Mouse (Mus musculus) embryonic facial prominence, embryonic 11.5 days (tissue): ENCODE data around the gene Bicra. TPM values are rescaled to one million over a fixed set of nuclear protein-coding genes. Genes with fewer than 3 reads are reported as not detected.

Source experiments
- ATAC-seq: fragments of 200-750 bp; cut with Nextera tagmentation; replicated peaks from 2 replicates; pipeline ENCODE4 v1.8.0; 2017; ENCODE audit warnings: low read depth; ENCODE audit not compliant: insufficient number of reproducible peaks, low FRiP score, low TSS enrichment
- DNase-seq: peaks from one replicate; pipeline ENCODE4 v3.0.0-alpha.2; 2015; ENCODE audit warnings: low spot score
- H3K27ac ChIP-seq: fragments of 300-500 bp; sonication (generic); replicated peaks from 2 replicates; pipeline ENCODE4 v1.5.1; 2014; ENCODE audit warnings: mild to moderate bottlenecking, low read depth, low read length, control low read depth
- H3K27me3 ChIP-seq: fragments of 300-500 bp; sonication (generic); 2 replicates; pipeline ENCODE4 v1.6.1; 2014; ENCODE audit warnings: mild to moderate bottlenecking, low read length, moderate library complexity, mixed read lengths; ENCODE audit not compliant: control insufficient read depth, insufficient read depth
- H3K36me3 ChIP-seq: fragments of 300-500 bp; sonication (generic); replicated peaks from 2 replicates; pipeline ENCODE4 v1.6.1; 2014; ENCODE audit warnings: low read depth, mild to moderate bottlenecking, low read length, moderate library complexity, mixed read lengths; ENCODE audit not compliant: control insufficient read depth, insufficient read depth
- H3K4me1 ChIP-seq: fragments of 300-500 bp; sonication (generic); 2 replicates; pipeline ENCODE4 v1.6.1; 2014; ENCODE audit warnings: low read length, mixed read lengths; ENCODE audit not compliant: control insufficient read depth, insufficient read depth
- H3K4me2 ChIP-seq: fragments of 300-500 bp; sonication (generic); 2 replicates; pipeline ENCODE4 v1.6.1; 2014; ENCODE audit warnings: low read depth, mild to moderate bottlenecking, control low read depth, low read length, moderate library complexity
- H3K4me3 ChIP-seq: fragments of 300-500 bp; sonication (generic); 2 replicates; pipeline ENCODE4 v1.5.1; 2014; ENCODE audit warnings: low read depth, low read length, control low read depth
- H3K9ac ChIP-seq: fragments of 300-500 bp; sonication (generic); replicated peaks from 2 replicates; pipeline ENCODE4 v1.6.1; 2014; ENCODE audit warnings: mild to moderate bottlenecking, control low read depth, low read length
- H3K9me3 ChIP-seq: fragments of 300-500 bp; sonication (generic); replicated peaks from 2 replicates; pipeline ENCODE4 v1.6.1; 2016; ENCODE audit warnings: mild to moderate bottlenecking, low read length, inconsistent platforms, mixed read lengths; ENCODE audit not compliant: control insufficient read depth
- WGBS: fragments of 180-500 bp; shearing (Covaris S2); extraction: QIAGEN DNeasy Blood & Tissue Kit; methylation state at CpG from one replicate; pipeline ENCODE4 v1.1.7; 2014; 5-methylcytosine and 5-hydroxymethylcytosine counted together
- polyA plus RNA-seq: library from polyadenylated mRNA; unstranded; fragments of >200 nt; fragmentation: Nextera tagmentation; extraction: Ambion mirVana; gene quantifications from 2 replicates; pipeline ENCODE4 v1.2.1, GENCODE M21; 2014

The Bicra gene
- polyA plus RNA-seq, 1 experiment from 2014 or later, result 4.2 TPM

DNA sequence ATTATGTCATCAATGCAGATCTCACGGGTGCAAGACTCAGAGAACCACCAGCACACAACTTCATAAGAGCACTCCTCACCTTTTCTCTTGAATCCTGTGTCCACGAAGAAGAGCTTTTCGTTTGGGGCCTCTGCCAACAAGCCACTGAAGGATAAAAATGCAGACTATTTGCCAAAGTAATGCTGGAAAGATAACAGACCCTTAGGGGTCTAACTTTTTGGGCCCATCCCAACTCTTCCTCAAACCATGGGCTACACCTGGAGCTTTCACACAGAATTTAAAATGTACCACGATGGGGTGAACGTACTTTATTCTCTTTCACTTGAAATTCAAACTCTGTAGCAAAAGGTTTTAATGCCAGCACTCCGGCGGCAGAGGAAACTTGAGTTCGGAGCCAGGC is 102.5 kb downstream of the Bicra start:
- Histone ChIP-seq H3K4me2 (peak overlapping the region; percentile 75), H3K4me1 (peaks cover 3% of the 10 kb centered on the region; the same call in 1 of the 2 replicates), H3K9me3 (no peaks in the 10 kb centered on the region), H3K4me3 (peak overlapping the region; percentile 59), H3K27ac (no peak overlapping the region), H3K27me3 (no peaks in the 10 kb centered on the region), H3K9ac (peak overlapping the region; percentile 80), H3K36me3 (peaks cover 7% of the 10 kb centered on the region)
- 9% methylated on average over 8 of the region's 8 CpGs for WGBS
- ATAC-seq, result no peak
- DNase-seq, result no peak

DNA sequence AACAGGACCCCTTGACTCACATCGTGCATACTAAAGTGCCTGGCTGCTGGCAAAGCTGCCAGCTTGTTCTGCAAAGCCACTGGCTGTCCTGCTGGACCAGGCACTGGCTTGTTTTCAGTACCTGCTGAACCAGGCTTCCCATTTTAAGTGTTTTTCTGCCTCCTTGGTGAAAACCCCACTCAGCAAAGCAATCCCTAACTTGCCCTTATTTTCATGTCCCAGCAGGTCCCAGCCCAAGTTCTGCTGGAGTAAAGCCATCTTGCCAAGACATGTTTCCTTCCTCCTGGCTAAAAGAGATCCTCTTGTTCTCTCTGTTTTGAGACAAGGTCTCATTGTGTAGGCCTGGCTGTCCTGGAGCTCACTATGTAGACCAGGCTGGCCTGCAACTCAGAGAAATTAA is 103.4 kb downstream of the Bicra start:
- Histone ChIP-seq H3K4me2 (no peak overlapping the region), H3K4me3 (no peak overlapping the region)
- 90% methylated on average over 1 of the region's 1 CpGs for WGBS

GRCm38 (mm10) chr7:15938621-15939020 is 109.1 kb downstream of the Bicra start:
- H3K9me3 ChIP-seq, result no peaks in the 10 kb centered on the region
- no peak overlapping the region for H3K27ac ChIP-seq
- H3K4me2 ChIP-seq, result no peak overlapping the region
- H3K4me3 ChIP-seq, result no peak overlapping the region
- no peak overlapping the region for H3K9ac ChIP-seq
- DNase-seq (no peak), ATAC-seq (no peak)
- H3K36me3 ChIP-seq, result peaks cover 28% of the 10 kb centered on the region
- no peaks in the 10 kb centered on the region for H3K27me3 ChIP-seq
- no peaks in the 10 kb centered on the region for H3K4me1 ChIP-seq
- WGBS, result 92% methylated on average over 3 of the region's 3 CpGs

More for the DNA sequence above, 103.4 kb downstream of the Bicra start:
- Histone ChIP-seq H3K4me1 (peaks cover 3% of the 10 kb centered on the region; the same call in 1 of the 2 replicates), H3K9ac (no peak overlapping the region), H3K27ac (no peak overlapping the region), H3K36me3 (peaks cover 14% of the 10 kb centered on the region), H3K9me3 (no peaks in the 10 kb centered on the region), H3K27me3 (no peaks in the 10 kb centered on the region)
- DNase-seq, result no peak
- ATAC-seq, result no peak

GRCm38 (mm10) chr7:15937491-15937890 is 110.2 kb downstream of the Bicra start:
- Histone ChIP-seq H3K36me3 (peaks cover 28% of the 10 kb centered on the region), H3K4me1 (no peaks in the 10 kb centered on the region), H3K27ac (no peak overlapping the region), H3K9me3 (no peaks in the 10 kb centered on the region), H3K9ac (no peak overlapping the region), H3K4me2 (no peak overlapping the region), H3K27me3 (no peaks in the 10 kb centered on the region), H3K4me3 (no peak overlapping the region)
- DNase-seq (no peak), ATAC-seq (no peak)
- 89% methylated on average over 5 of the region's 5 CpGs for WGBS

DNA sequence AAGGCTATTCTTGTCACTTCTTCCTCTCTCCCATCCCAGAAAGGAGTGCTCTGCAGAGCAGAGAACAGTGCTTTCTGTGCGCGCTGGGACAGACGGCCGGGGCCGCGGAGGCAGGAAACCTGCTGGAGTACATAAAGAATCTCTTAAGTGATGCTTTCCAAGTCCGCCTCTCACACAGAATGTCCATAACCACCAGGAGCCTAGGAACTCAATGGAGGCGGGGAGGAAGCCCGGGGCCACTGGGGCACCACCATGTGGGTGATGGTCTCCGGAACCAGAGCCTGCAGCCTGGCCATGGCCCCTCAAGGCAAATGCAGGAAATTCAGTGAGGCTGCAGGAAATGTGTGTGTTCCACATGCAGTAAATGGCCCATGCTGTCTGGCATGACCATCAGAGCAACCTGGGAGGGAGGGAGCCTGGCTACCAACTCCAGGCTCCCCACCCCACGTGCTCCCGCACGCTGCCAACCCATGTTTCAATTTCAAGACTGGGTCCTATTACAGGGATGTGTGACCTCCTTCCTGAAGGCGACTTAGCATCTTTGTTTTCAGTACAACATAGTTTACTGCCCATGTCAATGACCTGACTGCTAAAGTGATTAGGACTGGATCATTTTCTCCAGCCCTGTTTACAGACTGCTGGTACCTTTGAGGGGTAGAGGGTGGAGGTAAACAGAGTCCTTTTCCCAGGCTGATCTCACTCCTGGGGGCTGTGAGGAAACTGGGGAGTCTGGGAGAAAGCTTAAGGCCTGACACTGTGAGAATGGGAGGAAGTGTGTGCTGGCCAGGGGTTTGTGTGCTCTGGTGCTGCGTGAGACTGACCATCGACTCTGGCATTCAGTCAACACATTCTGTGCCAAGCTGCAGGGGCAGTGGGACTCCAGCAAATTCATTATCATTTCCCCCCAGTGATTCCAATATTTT is 114.0 kb downstream of the Bicra start:
- ATAC-seq (no peak), DNase-seq (no peak)
- Histone ChIP-seq H3K27ac (no peak overlapping the region), H3K9ac (no peak overlapping the region), H3K4me1 (no peaks in the 10 kb centered on the region), H3K27me3 (no peaks in the 10 kb centered on the region), H3K4me3 (no peak overlapping the region), H3K4me2 (no peak overlapping the region), H3K36me3 (peaks cover 12% of the 10 kb centered on the region), H3K9me3 (no peaks in the 10 kb centered on the region)
- 56% methylated on average over 16 of the region's 16 CpGs for WGBS

- Histone ChIP-seq H3K4me2 (no peak overlapping the region), H3K36me3 (no peaks in the 10 kb centered on the region), H3K27me3 (no peaks in the 10 kb centered on the region), H3K4me1 (no peaks in the 10 kb centered on the region), H3K4me3 (no peak overlapping the region), H3K9me3 (no peaks in the 10 kb centered on the region), H3K9ac (no peak overlapping the region), H3K27ac (no peak overlapping the region)
- WGBS, result 78% methylated on average over 3 of the region's 3 CpGs
- ATAC-seq, result no peak
- no peak for DNase-seq
Measured at GRCm38 (mm10) chr7:15931635-15932034, 116.1 kb downstream of the Bicra start.

- 64% methylated on average over 2 of the region's 2 CpGs for WGBS
- H3K4me1 ChIP-seq, result no peaks in the 10 kb centered on the region
- H3K36me3 ChIP-seq, result no peaks in the 10 kb centered on the region
- H3K4me2 ChIP-seq, result no peak overlapping the region
- no peaks in the 10 kb centered on the region for H3K9me3 ChIP-seq
- H3K4me3 ChIP-seq, result no peak overlapping the region
- no peak overlapping the region for H3K9ac ChIP-seq
- H3K27me3 ChIP-seq, result no peaks in the 10 kb centered on the region
- no peak overlapping the region for H3K27ac ChIP-seq
- no peak for ATAC-seq
- DNase-seq, result no peak
Measured at GRCm38 (mm10) chr7:15930543-15930942, 117.2 kb downstream of the Bicra start.

DNA sequence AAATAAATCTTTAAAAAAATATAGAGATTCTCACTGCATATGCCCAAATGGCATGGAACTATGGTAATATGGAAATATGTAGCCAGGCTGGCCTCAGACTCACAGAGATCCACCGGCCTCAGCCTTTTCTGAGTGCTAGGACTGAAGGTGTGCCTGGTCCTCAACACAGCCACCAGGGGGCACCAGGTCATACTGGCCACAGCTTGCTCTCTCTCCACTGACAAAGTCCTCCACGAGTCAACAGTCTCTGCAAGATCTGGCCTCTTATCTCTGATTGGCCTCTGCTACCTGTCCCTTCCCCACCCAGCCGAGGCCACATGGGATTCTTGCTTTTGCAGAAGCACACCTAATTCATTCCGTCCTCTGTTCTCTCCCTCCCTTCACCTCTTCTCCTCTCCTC is 117.8 kb downstream of the Bicra start:
- Histone ChIP-seq H3K4me2 (no peak overlapping the region), H3K9me3 (no peaks in the 10 kb centered on the region), H3K4me3 (no peak overlapping the region), H3K27me3 (no peaks in the 10 kb centered on the region), H3K9ac (no peak overlapping the region), H3K4me1 (no peaks in the 10 kb centered on the region), H3K27ac (no peak overlapping the region), H3K36me3 (no peaks in the 10 kb centered on the region)
- peak; percentile 56 for DNase-seq
- WGBS, result 39% methylated on average over 4 of the region's 4 CpGs
- ATAC-seq, result no peak
